Mouse (Mus musculus) MEL (cell line): ENCODE measurements at regions not wholly inside any gene's neighbourhood (a gene's known extent, or its start where the extent isn't known, plus 50 kb on each side); places are given as distances from the start of the nearest gene placed in this dataset.

Experiments
- CHD1 ChIP-seq: IDR thresholded peaks from 2 replicates; pipeline ENCODE4 v1.6.1; 2012; ENCODE audit warnings: low read depth, mild to moderate bottlenecking, inconsistent platforms, low read length, improper control_type of control experiment
- CTCF ChIP-seq, 3 experiments: IDR thresholded peaks in 2 of 3; conservative IDR thresholded peaks in 1 of 3; 2 replicates each; pipeline ENCODE4 v1.5.1; 2011 to 2012; ENCODE audit warnings: low read length in 3 of 3, low read depth in 2 of 3, mild to moderate bottlenecking in 2 of 3, improper control_type of control experiment in 1 of 3, inconsistent platforms in 1 of 3, mixed read lengths in 1 of 3, moderate library complexity in 1 of 3; ENCODE audit not compliant: control insufficient read depth in 1 of 3, insufficient read depth in 1 of 3, poor library complexity in 1 of 3, severe bottlenecking in 1 of 3
- USF1 ChIP-seq: IDR thresholded peaks from 2 replicates; pipeline ENCODE4 v1.6.1; 2014; ENCODE audit warnings: low read depth, mild to moderate bottlenecking, inconsistent platforms, low read length, improper control_type of control experiment, moderate library complexity

GRCm38 (mm10) chr3:137086896-137087295, 254.0 kb upstream of the Emcn start:
- TF ChIP-seq CTCF (IDR thresholded peaks at IDR 0.05 in 2 of 3, conservative IDR thresholded peaks at IDR 0.05 in 1 of 3; ENCODE audit: control insufficient read depth in 1 of 3, insufficient read depth in 1 of 3, low read depth in 2 of 3, low read length in 3 of 3, poor library complexity in 1 of 3, severe bottlenecking in 1 of 3) (no peak), USF1 (no peak), CHD1 (no peak)
